Mouse (Mus musculus) cerebellum, adult 2 months (tissue): ENCODE measurements at regions not wholly inside any gene's neighbourhood (a gene's known extent, or its start where the extent isn't known, plus 50 kb on each side); places are given as distances from the start of the nearest gene placed in this dataset.

ENCODE experiments used
- CTCF ChIP-seq: fragments of 200-500 bp; IDR thresholded peaks from 2 replicates; pipeline ENCODE4 v1.5.1; 2011; ENCODE audit warnings: low read depth, mild to moderate bottlenecking, control low read depth, low read length, moderate library complexity, borderline replicate concordance; ENCODE audit not compliant: insufficient read depth
- POLR2A ChIP-seq: fragments of 200-500 bp; IDR thresholded peaks from 2 replicates; pipeline ENCODE4 v1.6.1; 2011; ENCODE audit warnings: low read length, control low read depth, borderline replicate concordance; ENCODE audit not compliant: insufficient read depth

DNA sequence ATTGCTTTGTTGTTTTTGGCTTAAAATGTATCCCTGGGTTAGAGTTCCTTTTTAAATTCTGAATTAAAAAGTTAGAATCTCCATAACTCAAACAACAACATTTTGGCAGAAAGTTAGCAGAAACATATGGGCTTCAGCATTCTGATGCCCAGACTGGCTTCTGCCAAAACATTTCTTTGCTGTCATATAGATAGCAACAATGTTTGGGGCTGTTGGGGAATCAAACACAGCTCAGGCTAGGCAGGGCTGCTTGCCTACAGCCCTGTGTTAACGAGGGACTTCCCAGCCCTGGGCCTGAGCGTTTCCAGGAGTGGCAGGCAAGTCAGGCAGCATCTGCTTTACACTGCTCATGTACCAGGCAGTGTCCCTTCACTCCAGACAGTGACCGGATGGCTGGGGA is 201.0 kb upstream of the Pard3b start:
- no peak for TF ChIP-seq CTCF
- TF ChIP-seq POLR2A: no peak
